In the genomic region with DNA sequence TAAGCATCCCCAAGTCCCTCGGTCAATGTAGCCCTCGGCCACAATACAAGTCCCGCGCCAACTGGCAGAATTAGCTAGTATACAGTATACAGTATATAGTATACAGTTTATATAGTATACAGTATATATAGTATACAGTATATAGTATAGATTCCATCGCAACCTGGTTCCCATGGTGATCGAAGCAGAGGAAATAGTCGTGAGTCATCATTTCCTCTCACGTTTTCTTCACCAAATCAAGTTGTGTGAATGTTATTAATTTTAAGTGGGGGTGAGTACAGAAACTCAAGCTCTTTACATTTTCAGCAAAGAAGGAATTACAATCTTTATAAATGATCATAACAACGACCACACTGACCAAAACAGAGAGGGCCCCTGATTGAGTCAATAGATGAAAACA, we compare ENCODE assay signal across 21 mouse cellular contexts.
DNase-seq lines count a peak whose midpoint lies in the region; ATAC-seq lines count a peak whose summit lies in the region.
"Had no signal": no experiment of that assay in that cellular context is flagged by ENCODE, and none has a peak within 500 bp of the region (broad histone marks: within the 10 kb centered on the region; RNA-seq: fewer than 3 reads in every experiment).

No protein-coding gene starts in this region.

- WGBS in embryonic facial prominence, embryonic 13.5 days = 89% methylated on average over 9 of the region's 9 CpGs
- WGBS in embryonic facial prominence, embryonic 10.5 days = 92% methylated on average over 9 of the region's 9 CpGs
- 89% methylated on average over 9 of the region's 9 CpGs for WGBS in hindbrain, embryonic 12.5 days
- WGBS in liver, embryonic 12.5 days (ENCODE audit: insufficient replicate concordance) = 70% methylated on average over 9 of the region's 9 CpGs

- H3K36me3 ChIP-seq in embryonic facial prominence, embryonic 13.5 days = no peaks in the 10 kb centered on the region
- no peaks in the 10 kb centered on the region for H3K36me3 ChIP-seq in embryonic facial prominence, embryonic 10.5 days (replicated peaks)
- H3K36me3 ChIP-seq in hindbrain, embryonic 12.5 days = no peaks in the 10 kb centered on the region
- no peaks in the 10 kb centered on the region for H3K36me3 ChIP-seq in liver, embryonic 12.5 days
- H3K36me3 ChIP-seq: heart, embryonic 10.5 days; hindbrain, embryonic 13.5 days had no signal

- H3K27ac ChIP-seq in embryonic facial prominence, embryonic 13.5 days = peak overlapping the region; percentile 66
- no peak overlapping the region for H3K27ac ChIP-seq in embryonic facial prominence, embryonic 10.5 days (replicated peaks)
- H3K27ac ChIP-seq in hindbrain, embryonic 12.5 days = no peak overlapping the region
- H3K27ac ChIP-seq in liver, embryonic 12.5 days = no peak overlapping the region
- H3K27ac ChIP-seq: forebrain, embryonic 13.5 days; hindbrain, embryonic 13.5 days; hindbrain, postnatal 0 days had no signal

- no peak overlapping the region for H3K4me3 ChIP-seq in embryonic facial prominence, embryonic 13.5 days
- H3K4me3 ChIP-seq in embryonic facial prominence, embryonic 10.5 days = no peak overlapping the region
- no peak overlapping the region for H3K4me3 ChIP-seq in hindbrain, embryonic 12.5 days
- no peak overlapping the region for H3K4me3 ChIP-seq in liver, embryonic 12.5 days
- H3K4me3 ChIP-seq: forebrain, embryonic 13.5 days; heart, embryonic 10.5 days; hindbrain, embryonic 13.5 days had no signal

- no peak overlapping the region for H3K9ac ChIP-seq in embryonic facial prominence, embryonic 13.5 days
- H3K9ac ChIP-seq in hindbrain, embryonic 12.5 days = no peak overlapping the region
- H3K9ac ChIP-seq in liver, embryonic 12.5 days = no peak overlapping the region
- H3K9ac ChIP-seq: forebrain, embryonic 13.5 days; hindbrain, embryonic 13.5 days had no signal

- no peaks in the 10 kb centered on the region for H3K9me3 ChIP-seq in embryonic facial prominence, embryonic 13.5 days
- no peaks in the 10 kb centered on the region for H3K9me3 ChIP-seq in embryonic facial prominence, embryonic 10.5 days
- H3K9me3 ChIP-seq in hindbrain, embryonic 12.5 days (replicated peaks) = no peaks in the 10 kb centered on the region
- H3K9me3 ChIP-seq in liver, embryonic 12.5 days (replicated peaks) = no peaks in the 10 kb centered on the region
- H3K9me3 ChIP-seq: forebrain, embryonic 13.5 days; heart, embryonic 10.5 days; hindbrain, embryonic 13.5 days had no signal

- H3K27me3 ChIP-seq in embryonic facial prominence, embryonic 13.5 days = no peaks in the 10 kb centered on the region
- H3K27me3 ChIP-seq in embryonic facial prominence, embryonic 10.5 days (replicated peaks; ENCODE audit: low read depth, poor library complexity, severe bottlenecking) = no peaks in the 10 kb centered on the region
- H3K27me3 ChIP-seq in hindbrain, embryonic 12.5 days = no peaks in the 10 kb centered on the region
- H3K27me3 ChIP-seq in liver, embryonic 12.5 days (replicated peaks) = no peaks in the 10 kb centered on the region
- H3K27me3 ChIP-seq: forebrain, embryonic 13.5 days; hindbrain, embryonic 13.5 days had no signal

- ATAC-seq in embryonic facial prominence, embryonic 13.5 days (ENCODE audit: insufficient number of reproducible peaks, insufficient read depth, low FRiP score, low TSS enrichment, low read depth) = no peak
- ATAC-seq in CD4-positive, CD25-positive, alpha-beta regulatory T cell, adult 4 months = peak; percentile 73
- no peak for ATAC-seq in hindbrain, embryonic 12.5 days (ENCODE audit: low FRiP score)
- no peak for ATAC-seq in liver, embryonic 12.5 days
- ATAC-seq: forebrain, embryonic 13.5 days; hindbrain, postnatal 0 days; intestine, embryonic 16.5 days had no signal

- H3K4me2 ChIP-seq in embryonic facial prominence, embryonic 13.5 days = no peak overlapping the region
- no peak overlapping the region for H3K4me2 ChIP-seq in hindbrain, embryonic 12.5 days (replicated peaks)
- no peak overlapping the region for H3K4me2 ChIP-seq in liver, embryonic 12.5 days
- H3K4me2 ChIP-seq: forebrain, embryonic 13.5 days; hindbrain, embryonic 13.5 days had no signal

- peaks cover 23% of the 10 kb centered on the region for H3K4me1 ChIP-seq in embryonic facial prominence, embryonic 13.5 days
- peaks cover 17% of the 10 kb centered on the region for H3K4me1 ChIP-seq in embryonic facial prominence, embryonic 10.5 days
- peaks cover 4% of the 10 kb centered on the region; the same call in 1 of the 2 replicates for H3K4me1 ChIP-seq in hindbrain, embryonic 12.5 days
- H3K4me1 ChIP-seq in liver, embryonic 12.5 days = no peaks in the 10 kb centered on the region
- H3K4me1 ChIP-seq: forebrain, embryonic 13.5 days had no signal

- no peak for DNase-seq in embryonic facial prominence, embryonic 10.5 days (ENCODE audit: low spot score)
- DNase-seq in induced T-regulatory cell, adult 2 months (ENCODE audit: low read depth) = peak; percentile 89
- no peak for DNase-seq in urinary bladder, postnatal 36 days (ENCODE audit: low spot score in 2 of 2)
- DNase-seq: adrenal gland, adult 8-10 months; adrenal gland, postnatal 36 days; B cell, adult 2 months; cerebellum, adult 2 months; cerebellum, postnatal 10 days; gastrocnemius, postnatal 10 days; heart, adult 18-20 months; heart, postnatal 10 days; heart, postnatal 4 days had no signal
